Mouse (Mus musculus) spleen, adult 2 months (tissue): ENCODE results near the gene Padi4.

Experiments
- CTCF ChIP-seq: fragments of 200-500 bp; IDR thresholded peaks from 2 replicates; pipeline ENCODE4 v1.5.1; 2011; ENCODE audit warnings: mild to moderate bottlenecking, inconsistent platforms; ENCODE audit not compliant: insufficient read depth, insufficient read length, insufficient replicate concordance; ENCODE audit errors: extremely low read depth
- POLR2A ChIP-seq: fragments of 200-500 bp; IDR thresholded peaks from 2 replicates; pipeline ENCODE4 v1.6.1; 2011; ENCODE audit warnings: low read depth, low read length, inconsistent platforms

DNA sequence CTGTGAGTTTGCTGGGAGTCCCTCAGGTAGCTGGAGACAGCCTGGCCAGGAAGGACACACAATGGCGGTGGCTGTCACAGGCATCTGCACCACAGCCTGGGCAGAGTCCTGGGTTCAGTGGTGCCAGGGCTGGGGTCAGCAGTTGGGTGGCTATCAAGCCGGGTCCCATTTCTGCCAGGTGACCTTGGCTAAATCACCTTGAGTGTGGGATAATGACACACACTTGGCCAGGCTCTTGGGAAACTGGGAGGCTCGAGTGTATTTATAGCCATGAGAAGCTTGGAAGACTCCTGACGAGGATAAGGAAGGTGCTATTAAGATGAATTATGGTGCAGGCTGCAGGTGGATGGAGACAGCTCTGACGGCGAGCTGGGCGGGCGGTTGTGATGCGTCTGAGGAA lies 30.6 kb upstream of the Padi4 start:
- TF ChIP-seq POLR2A (no peak), CTCF (no peak)
